Mouse (Mus musculus) ES-E14 (cell line): ENCODE data around the gene Cldn19. TPM values are rescaled to one million over a fixed set of nuclear protein-coding genes. Genes with fewer than 3 reads are reported as not detected.

ENCODE experiments used
- DNase-seq: peaks from one replicate; pipeline ENCODE4 v3.0.0-alpha.2; 2013; ENCODE audit warnings: low read depth, low spot score
- H3K27ac ChIP-seq: 2 replicates; pipeline ENCODE4 v1.5.1; 2012; ENCODE audit warnings: low read depth, mild to moderate bottlenecking, low read length, moderate library complexity, mixed read lengths; ENCODE audit not compliant: poor library complexity, insufficient read depth, severe bottlenecking
- H3K36me3 ChIP-seq: 2 replicates; pipeline ENCODE4 v1.6.1; 2012; ENCODE audit warnings: mild to moderate bottlenecking, low read length, moderate library complexity, mixed read lengths; ENCODE audit not compliant: control insufficient read depth, poor library complexity, insufficient read depth, severe bottlenecking
- H3K4me1 ChIP-seq, 2 experiments: fragments of 150-350 bp in 1 of 2; sonication (generic) in 1 of 2; 2 replicates each; pipeline ENCODE4 v1.6.1; 2012; ENCODE audit warnings: low read length in 2 of 2, mild to moderate bottlenecking in 1 of 2, mixed read lengths in 1 of 2; ENCODE audit not compliant: control insufficient read depth in 2 of 2, insufficient read depth in 2 of 2, poor library complexity in 1 of 2
- H3K4me3 ChIP-seq, 2 experiments: fragments of 150-350 bp in 1 of 2; sonication (generic) in 1 of 2; 2 replicates each; pipeline ENCODE4 v1.5.1; 2012; ENCODE audit warnings: low read length in 2 of 2, low read depth in 1 of 2, mild to moderate bottlenecking in 1 of 2, mixed read lengths in 1 of 2; ENCODE audit not compliant: insufficient read depth in 1 of 2, poor library complexity in 1 of 2, severe bottlenecking in 1 of 2
- H3K9ac ChIP-seq: 2 replicates; pipeline ENCODE4 v1.6.1; 2012; ENCODE audit warnings: low read depth, mild to moderate bottlenecking, low read length, mixed read lengths; ENCODE audit not compliant: poor library complexity, insufficient read depth, severe bottlenecking
- H3K9me3 ChIP-seq: fragments of 150-350 bp; sonication (generic); 2 replicates; pipeline ENCODE4 v1.6.1; 2012; ENCODE audit warnings: low read depth, mild to moderate bottlenecking, low read length; ENCODE audit not compliant: control insufficient read depth, insufficient read depth
- CHD2 ChIP-seq: IDR thresholded peaks from 2 replicates; pipeline ENCODE4 v1.6.1; 2014; ENCODE audit warnings: mild to moderate bottlenecking, low read depth, low read length, inconsistent platforms
- HCFC1 ChIP-seq: IDR thresholded peaks from 2 replicates; pipeline ENCODE4 v1.6.1; 2012; ENCODE audit warnings: low read length, inconsistent platforms, borderline replicate concordance; ENCODE audit not compliant: insufficient read depth
- MAFK ChIP-seq: IDR thresholded peaks from 2 replicates; pipeline ENCODE4 v1.6.1; 2014; ENCODE audit warnings: mild to moderate bottlenecking, low read depth, low read length, inconsistent platforms; ENCODE audit not compliant: insufficient read depth
- ZC3H11A ChIP-seq: IDR thresholded peaks from 2 replicates; pipeline ENCODE4 v1.6.1; 2012; ENCODE audit warnings: low read depth, mild to moderate bottlenecking, inconsistent platforms, low read length, borderline replicate concordance
- ZNF384 ChIP-seq: IDR thresholded peaks from 2 replicates; pipeline ENCODE4 v1.6.1; 2012; ENCODE audit warnings: low read depth, low read length, inconsistent platforms
- in situ Hi-C, 2 experiments: fragments of 600-800 bp; cut with MboI; formaldehyde crosslinking; loops; one replicate each; pipeline ENCODE4 v1.15.1; 2025; ENCODE audit warnings: low sequenced_read_pairs in 2 of 2, inconsistent platforms in 1 of 2; ENCODE audit not compliant: unreplicated experiment in 2 of 2
- total RNA-seq: library from RNA; depleted of rRNA; stranded (reverse); fragments of 300-350 nt; gene quantifications from 2 replicates; pipeline ENCODE4 v1.2.3, GENCODE M21; 2012

The Cldn19 gene
- total RNA-seq, 1 experiment: 0.18 TPM

DNA sequence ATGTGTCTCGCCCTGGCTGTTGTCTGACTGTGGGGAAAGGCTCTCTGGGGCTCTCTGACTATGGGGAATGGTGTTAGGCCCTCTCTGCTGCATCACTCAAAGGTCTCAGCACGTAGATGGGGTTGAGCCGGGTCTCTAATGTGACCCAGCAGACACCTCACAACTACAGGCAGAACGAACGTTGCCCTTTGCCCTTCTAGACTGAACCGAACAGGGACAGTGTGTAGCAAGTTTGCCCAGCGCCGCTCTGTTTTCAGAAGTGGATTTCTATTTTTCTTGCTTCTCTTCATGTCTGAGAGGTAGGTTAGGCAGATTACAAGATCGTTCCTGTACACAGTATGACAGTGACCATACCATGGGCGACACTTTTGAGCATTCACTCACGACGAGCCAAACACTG lies 12.6 kb upstream of the Cldn19 start:
- DNase-seq: no peak
- H3K36me3 ChIP-seq: peaks cover 7% of the 10 kb centered on the region; the same call in 1 of the 2 replicates
- in situ Hi-C loops: no loop called here
- no peak overlapping the region for H3K4me3 ChIP-seq
- H3K9me3 ChIP-seq: no peaks in the 10 kb centered on the region
- TF ChIP-seq CHD2: no peak
- no peak for TF ChIP-seq ZNF384
- no peak for TF ChIP-seq HCFC1
- no peak for TF ChIP-seq MAFK
- no peak for TF ChIP-seq ZC3H11A
- H3K9ac ChIP-seq: no peak overlapping the region
- H3K27ac ChIP-seq: no peak overlapping the region
- peaks cover 8 to 29% of the 10 kb centered on the region in 2 experiments; a peak in 3 of 4 replicates for H3K4me1 ChIP-seq

DNA sequence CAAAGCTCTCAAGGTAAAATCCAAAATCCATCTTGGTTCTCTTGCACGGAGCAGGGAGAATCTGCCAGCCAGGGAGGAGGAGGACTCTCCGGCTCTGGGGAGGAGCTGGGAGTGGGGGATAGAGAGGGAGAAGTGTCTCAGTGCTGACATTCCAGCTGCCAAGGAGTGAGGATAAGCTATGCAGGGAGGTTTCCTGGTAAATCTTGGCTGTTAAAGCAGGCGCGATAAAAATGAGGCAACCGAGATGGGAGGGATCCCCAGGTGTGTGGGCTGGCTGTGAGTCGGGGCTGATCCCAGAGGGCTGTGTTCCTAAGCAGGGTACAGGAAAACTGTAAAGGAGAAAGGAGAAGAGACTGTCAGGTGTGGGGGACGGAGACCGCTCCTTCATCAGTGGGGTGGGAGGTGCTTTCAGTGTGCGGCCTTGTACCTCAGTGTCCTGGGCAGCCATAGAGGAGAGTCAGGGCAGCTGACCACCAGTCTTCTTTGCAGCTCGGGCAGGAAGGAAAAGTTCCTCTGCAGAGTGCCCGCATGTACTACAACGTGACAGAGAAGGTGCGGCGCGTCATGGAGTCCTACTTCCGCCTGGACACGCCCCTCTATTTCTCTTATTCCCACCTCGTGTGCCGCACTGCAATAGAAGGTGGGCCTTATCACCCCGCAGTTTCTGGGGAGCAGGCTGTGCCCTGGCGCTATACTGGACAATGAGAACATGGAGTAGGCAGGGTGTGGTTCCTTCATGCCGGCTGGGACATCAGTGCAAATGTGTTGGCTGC lies 10.6 kb upstream of the Cldn19 start:
- no peak overlapping the region for H3K27ac ChIP-seq
- in situ Hi-C loops: no loop called here
- peaks cover 9% of the 10 kb centered on the region; the same call in 1 of the 2 replicates for H3K36me3 ChIP-seq
- H3K4me3 ChIP-seq: no peak overlapping the region
- no peak overlapping the region for H3K9ac ChIP-seq
- DNase-seq: no peak
- no peaks in the 10 kb centered on the region for H3K9me3 ChIP-seq
- peaks cover 0 to 26% of the 10 kb centered on the region in 2 experiments; a peak in 2 of 4 replicates for H3K4me1 ChIP-seq
- TF ChIP-seq HCFC1 (no peak), ZNF384 (no peak), CHD2 (no peak), ZC3H11A (no peak)

DNA sequence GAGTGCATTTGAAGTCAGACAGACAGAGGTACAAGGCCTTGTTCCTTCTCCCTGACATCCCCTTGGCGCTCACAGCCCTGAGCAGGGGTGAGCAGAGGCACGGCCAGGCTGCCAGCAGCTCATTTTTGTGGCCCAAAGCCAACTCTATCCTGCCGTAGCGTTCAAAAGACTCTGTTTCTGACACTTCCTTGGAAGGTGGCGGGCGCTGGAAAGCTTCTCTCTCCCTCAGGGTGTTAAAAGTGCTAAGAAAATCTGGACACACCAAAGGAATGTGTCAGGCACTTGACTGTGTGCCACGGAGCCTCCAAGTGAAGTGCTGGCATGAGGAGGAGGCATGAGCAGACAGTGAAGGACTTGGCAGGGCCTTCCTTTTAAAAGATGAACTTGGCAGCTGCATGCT lies 9.7 kb upstream of the Cldn19 start:
- H3K27ac ChIP-seq: no peak overlapping the region
- H3K9me3 ChIP-seq: no peaks in the 10 kb centered on the region
- H3K4me1 ChIP-seq: peaks cover 0 to 26% of the 10 kb centered on the region in 2 experiments; a peak in 2 of 4 replicates
- H3K9ac ChIP-seq: no peak overlapping the region
- H3K4me3 ChIP-seq: no peak overlapping the region
- in situ Hi-C loops: no loop called here
- peaks cover 9% of the 10 kb centered on the region; the same call in 1 of the 2 replicates for H3K36me3 ChIP-seq
- TF ChIP-seq ZC3H11A (no peak), CHD2 (no peak), ZNF384 (no peak), MAFK (no peak), HCFC1 (no peak)
- no peak for DNase-seq

DNA sequence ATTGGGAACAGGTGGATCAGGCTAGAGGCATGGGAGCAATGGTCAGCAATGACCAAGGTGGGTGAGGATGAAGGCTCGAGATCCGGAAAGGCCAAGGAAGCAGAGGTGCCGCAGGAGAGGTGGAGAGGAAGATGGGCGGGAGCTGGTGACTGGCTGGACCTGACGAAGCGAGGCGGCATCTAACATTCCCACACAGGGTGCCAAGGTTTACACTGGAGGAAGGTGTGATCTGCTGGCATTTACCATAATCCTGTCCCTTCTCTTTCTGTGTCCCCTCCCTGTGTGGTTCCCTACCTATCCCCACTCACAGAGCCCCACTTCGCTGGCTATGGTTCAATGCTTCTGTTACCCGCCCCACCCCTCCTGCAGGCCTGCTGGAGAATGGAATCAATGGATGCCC lies 9.3 kb upstream of the Cldn19 start:
- TF ChIP-seq ZNF384 (no peak), ZC3H11A (no peak), CHD2 (no peak), MAFK (no peak), HCFC1 (no peak)
- in situ Hi-C loops: no loop called here
- no peak overlapping the region for H3K27ac ChIP-seq

More for the DNA sequence above, 9.3 kb upstream of the Cldn19 start:
- H3K9me3 ChIP-seq: no peaks in the 10 kb centered on the region
- H3K36me3 ChIP-seq: peaks cover 9% of the 10 kb centered on the region; the same call in 1 of the 2 replicates
- DNase-seq: no peak
- H3K9ac ChIP-seq: no peak overlapping the region
- H3K4me1 ChIP-seq: peaks cover 0 to 26% of the 10 kb centered on the region in 2 experiments; a peak in 2 of 4 replicates
- H3K4me3 ChIP-seq: no peak overlapping the region
